Mouse (Mus musculus) G1E-ER4 (cell line): ENCODE measurements around the gene Grb7. TPM values are rescaled to one million over a fixed set of nuclear protein-coding genes. Genes with fewer than 3 reads are reported as not detected.

ENCODE experiments used
- GATA1 ChIP-seq: IDR thresholded peaks from one replicate; pipeline ENCODE4 v1.8.0; 2012; ENCODE audit warnings: low read length, inconsistent platforms
- polyA plus RNA-seq: library from polyadenylated mRNA; stranded (reverse); fragments of >175 nt; gene quantifications from 2 replicates; pipeline ENCODE4 v1.2.3, GENCODE M21; 2012

Gene Grb7
- polyA plus RNA-seq, 1 experiment = not detected

DNA sequence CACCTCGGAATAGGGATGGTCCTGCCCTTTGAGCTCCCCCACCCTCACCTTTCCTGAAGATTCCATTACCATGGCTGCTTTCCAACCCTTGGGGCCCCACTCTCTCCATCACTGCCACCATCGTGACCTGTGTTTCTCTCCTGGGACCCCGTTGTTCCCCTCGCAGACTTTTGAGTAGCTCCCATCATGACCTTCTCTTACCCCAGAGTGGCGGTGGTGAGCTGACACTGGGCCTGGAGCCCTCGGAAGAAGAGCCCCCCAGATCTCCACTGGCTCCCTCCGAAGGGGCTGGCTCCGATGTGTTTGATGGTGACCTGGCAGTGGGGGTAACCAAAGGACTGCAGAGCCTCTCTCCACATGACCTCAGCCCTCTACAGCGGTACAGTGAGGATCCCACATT lies 10.5 kb upstream of the Grb7 start:
- TF ChIP-seq GATA1 = no peak

DNA sequence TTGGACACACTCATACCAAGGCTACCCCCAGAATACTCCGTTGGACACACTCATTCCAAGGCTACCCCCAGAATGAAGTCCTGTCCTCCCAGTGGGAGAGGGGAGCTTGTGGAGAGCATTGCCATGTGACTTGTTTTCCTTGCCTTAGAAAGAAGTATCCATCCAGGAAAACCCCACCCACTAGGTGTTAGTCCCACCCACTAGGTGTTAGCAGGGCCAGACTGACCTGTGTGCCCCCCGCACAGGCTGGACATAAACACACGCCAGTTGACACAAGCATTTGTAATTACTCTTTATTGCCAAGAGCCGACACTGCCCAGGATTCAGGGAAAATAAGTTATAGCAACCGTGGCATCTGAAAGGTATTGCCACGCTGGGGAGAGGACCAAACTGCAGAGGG lies 8.8 kb upstream of the Grb7 start:
- TF ChIP-seq GATA1 = no peak

- no peak for TF ChIP-seq GATA1
Observed at GRCm38 (mm10) chr11:98438331-98439158, 7.6 kb upstream of the Grb7 start, which contains the start of gene Mien1. Mien1 (minus strand) TSS chr11:98438991.

DNA sequence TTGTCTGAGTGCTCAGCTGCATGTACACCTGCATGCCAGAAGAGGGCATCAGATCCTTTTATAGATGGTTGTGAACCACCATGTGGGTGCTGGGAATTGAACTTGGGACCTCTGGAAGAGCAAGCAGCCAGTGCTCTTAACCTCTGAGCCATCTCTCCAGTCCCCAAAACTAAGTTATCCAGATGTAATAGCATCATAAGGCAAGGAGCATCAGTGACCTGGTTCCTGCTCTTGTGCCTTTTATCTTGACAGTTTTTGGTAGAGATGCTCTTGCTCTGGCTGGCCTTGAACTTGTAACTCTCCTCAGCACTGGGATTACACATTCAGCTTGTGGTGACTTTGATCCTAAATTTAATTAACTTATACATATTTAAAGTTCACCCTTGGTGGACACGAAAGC lies 2.5 kb upstream of the Grb7 start:
- no peak for TF ChIP-seq GATA1

DNA sequence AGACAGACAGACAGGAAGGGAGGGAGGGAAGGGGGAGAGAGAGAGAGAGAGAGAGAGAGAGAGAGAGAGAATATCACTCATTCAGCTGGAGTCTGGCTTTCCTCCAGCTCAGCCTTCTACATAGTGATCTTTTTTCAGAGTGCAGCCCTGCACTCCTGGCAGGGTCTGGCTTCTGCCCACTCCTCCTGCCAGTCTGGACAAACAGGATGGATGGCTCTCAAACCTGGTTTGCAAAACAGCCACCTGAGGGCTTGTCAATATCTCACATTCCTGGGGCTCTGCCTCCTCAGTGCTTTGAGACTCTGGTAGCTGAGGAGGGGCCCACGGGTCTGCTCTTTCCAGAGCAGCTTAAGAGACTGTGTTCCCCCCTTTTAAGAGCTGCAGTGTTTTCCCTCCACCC lies 956 bp upstream of the Grb7 start:
- no peak for TF ChIP-seq GATA1

DNA sequence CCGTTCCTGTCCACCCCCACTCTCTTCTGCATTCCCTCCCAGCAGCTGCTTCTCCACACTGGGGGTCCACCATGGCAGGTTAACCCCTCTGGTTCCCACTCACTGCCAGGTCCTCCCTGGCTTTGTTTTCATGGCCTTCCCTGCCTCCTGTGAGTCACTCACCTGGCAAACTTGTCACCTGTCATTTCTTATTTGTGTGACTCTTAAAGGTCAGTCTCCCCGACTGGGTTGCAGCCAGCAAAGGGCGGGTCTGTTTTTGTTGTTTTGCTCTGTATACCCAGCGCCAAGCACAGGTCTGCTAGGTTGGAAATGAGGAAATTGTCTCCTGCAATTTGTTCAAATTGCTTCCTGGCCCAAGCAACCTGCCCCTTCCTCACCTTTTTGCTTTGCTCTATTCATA lies 515 bp upstream of the Grb7 start:
- no peak for TF ChIP-seq GATA1

DNA sequence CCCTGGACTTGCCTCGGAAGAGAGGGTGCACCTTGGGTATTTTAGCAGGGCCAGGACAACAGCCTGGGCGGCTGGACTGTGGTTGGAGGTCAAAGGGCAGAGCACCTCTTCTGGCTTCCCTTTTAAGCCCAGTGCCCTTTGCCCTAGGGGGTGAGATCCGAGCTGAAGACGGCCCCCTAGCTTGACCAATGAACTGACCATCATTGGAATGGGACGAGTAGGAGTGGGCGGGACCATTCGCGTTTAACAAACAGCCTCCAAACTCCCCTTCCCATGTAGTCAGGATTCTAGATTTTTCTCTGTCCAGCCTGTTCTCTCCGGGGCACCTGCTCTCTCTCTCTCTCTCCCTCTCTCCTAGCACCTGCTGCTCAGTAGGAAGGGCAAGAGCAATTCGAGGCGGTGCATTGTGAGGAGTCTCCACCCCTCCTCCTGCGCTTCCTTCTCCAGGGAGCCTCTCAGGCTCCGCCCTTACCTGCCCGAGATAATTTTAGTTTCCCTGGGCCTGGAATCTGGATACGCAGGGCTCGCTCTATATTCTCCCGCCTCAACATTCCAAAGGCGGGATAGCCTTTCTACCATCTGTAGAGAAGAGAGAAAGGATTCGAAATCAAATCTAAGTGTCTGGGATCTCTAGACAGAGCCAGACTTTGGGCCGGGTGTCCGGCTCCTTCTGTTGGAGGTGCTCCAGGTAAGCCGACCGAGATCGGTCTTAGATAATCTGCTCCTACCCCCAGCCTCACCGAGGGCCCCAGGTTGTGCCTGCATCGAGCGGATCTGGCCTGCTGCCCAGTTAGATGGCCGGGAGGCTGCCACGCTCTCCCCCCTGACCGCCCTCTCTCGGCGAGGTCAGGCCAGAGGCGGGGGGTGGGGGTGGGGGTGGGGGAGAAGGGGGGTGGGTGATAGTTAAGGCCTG lies 624 bp downstream of the Grb7 start:
- TF ChIP-seq GATA1 = no peak

GRCm38 (mm10) chr11:98447475-98447834 lies 1.3 kb downstream of the Grb7 start:
- TF ChIP-seq GATA1 = no peak

- no peak for TF ChIP-seq GATA1
Observed at GRCm38 (mm10) chr11:98448191-98448790, 2.1 kb downstream of the Grb7 start.

- no peak for TF ChIP-seq GATA1
Observed at GRCm38 (mm10) chr11:98449419-98449818, 3.2 kb downstream of the Grb7 start.

- TF ChIP-seq GATA1 = no peak
Observed at GRCm38 (mm10) chr11:98449921-98450771, 4.0 kb downstream of the Grb7 start.

GRCm38 (mm10) chr11:98455484-98455883 lies 9.3 kb downstream of the Grb7 start:
- TF ChIP-seq GATA1 = no peak

DNA sequence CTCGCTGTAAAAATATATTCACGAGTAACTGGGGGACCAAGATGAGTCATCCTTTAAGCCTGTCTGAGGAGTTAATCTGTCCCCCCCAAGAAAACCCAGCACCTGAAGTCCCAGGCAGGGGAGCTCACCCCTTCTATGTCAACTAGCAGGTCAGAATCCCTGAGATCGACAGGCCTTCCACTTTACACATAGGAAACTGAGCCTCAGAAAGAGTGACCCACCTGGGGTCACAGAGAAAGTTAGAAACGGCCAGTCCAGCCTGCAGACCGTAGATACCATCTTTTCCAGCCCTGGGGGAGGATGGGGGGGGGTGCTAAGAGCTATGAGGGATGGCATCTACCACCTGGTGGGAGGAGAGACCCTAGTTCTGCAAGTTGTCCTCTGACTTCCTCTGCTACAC lies 10.4 kb downstream of the Grb7 start:
- TF ChIP-seq GATA1 = no peak

DNA sequence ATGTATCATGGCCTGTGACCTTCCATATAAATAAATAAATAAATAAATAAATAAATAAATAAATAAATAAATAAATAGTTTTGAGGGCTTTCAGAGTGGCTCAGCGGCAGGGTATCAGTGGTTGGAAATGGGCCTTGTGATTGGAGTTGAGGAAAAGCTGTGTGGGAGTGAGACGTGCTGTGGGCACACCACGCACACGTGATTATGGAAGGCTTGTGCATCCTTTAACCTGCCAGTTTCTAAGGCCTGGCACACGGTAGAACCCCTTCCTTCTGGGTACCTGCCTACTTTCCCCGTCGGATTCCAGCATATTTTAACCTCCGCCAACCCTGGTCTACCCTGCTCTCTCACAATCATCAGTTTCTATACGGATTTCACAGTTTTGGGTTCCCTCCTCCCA lies 10.8 kb downstream of the Grb7 start:
- no peak for TF ChIP-seq GATA1

GRCm38 (mm10) chr11:98457367-98458120 lies 11.3 kb downstream of the Grb7 start:
- no peak for TF ChIP-seq GATA1
